In genomic region chr12:52382832-52383580, GRCm38 (mm10) we compare ENCODE assay signal across 9 mouse cellular contexts.
DNase-seq lines count a peak whose midpoint lies in the region; ATAC-seq and TF ChIP-seq lines count a peak whose summit lies in the region.
"Had no signal": no experiment of that assay in that cellular context is flagged by ENCODE, and none has a peak within 500 bp of the region (broad histone marks: within the 10 kb centered on the region; RNA-seq: fewer than 3 reads in every experiment).

No protein-coding gene starts in this region.

- H3K4me3 ChIP-seq in lung, postnatal 0 days (ENCODE audit: low read depth, low read length) = no peak overlapping the region
- H3K4me3 ChIP-seq in embryonic facial prominence, embryonic 13.5 days = no peak overlapping the region
- no peak overlapping the region for H3K4me3 ChIP-seq in stomach, embryonic 14.5 days (ENCODE audit: low read depth, low read length)
- H3K4me3 ChIP-seq: erythroblast, embryonic 14.5 days had no signal

- no peak overlapping the region for H3K27ac ChIP-seq in lung, postnatal 0 days (ENCODE audit: low read length)
- H3K27ac ChIP-seq in embryonic facial prominence, embryonic 13.5 days = peak overlapping the region; percentile 88
- no peak overlapping the region for H3K27ac ChIP-seq in stomach, embryonic 14.5 days (ENCODE audit: low read length)

- H3K4me1 ChIP-seq in lung, postnatal 0 days (ENCODE audit: insufficient read depth, low read depth, low read length) = peaks cover 13% of the 10 kb centered on the region; the same call in 1 of the 2 replicates
- H3K4me1 ChIP-seq in embryonic facial prominence, embryonic 13.5 days = peaks cover 33% of the 10 kb centered on the region
- H3K4me1 ChIP-seq in stomach, embryonic 14.5 days (ENCODE audit: control insufficient read depth, insufficient read depth, low read length) = peaks cover 20% of the 10 kb centered on the region

- no peaks in the 10 kb centered on the region for H3K9me3 ChIP-seq in lung, postnatal 0 days (ENCODE audit: low read length)
- no peaks in the 10 kb centered on the region for H3K9me3 ChIP-seq in embryonic facial prominence, embryonic 13.5 days
- no peaks in the 10 kb centered on the region for H3K9me3 ChIP-seq in stomach, embryonic 14.5 days (ENCODE audit: control insufficient read depth, low read depth, low read length)

- 11% methylated on average over 7 of the region's 7 CpGs for WGBS in lung, postnatal 0 days
- 6% methylated on average over 7 of the region's 7 CpGs for WGBS in embryonic facial prominence, embryonic 13.5 days
- 18% methylated on average over 7 of the region's 7 CpGs for WGBS in large intestine, adult 2 months
- WGBS in stomach, embryonic 14.5 days = 17% methylated on average over 6 of the region's 7 CpGs

- peak; percentile 73 for DNase-seq in lung, postnatal 0 days (ENCODE audit: low spot score)
- DNase-seq in lung, postnatal 14 days = no peak
- peak; percentile 19 for DNase-seq in large intestine, adult 2 months (ENCODE audit: low read depth, low spot score)
- no peak for DNase-seq in right cerebral cortex, postnatal 4 days
- no peak for DNase-seq in c-Kit-positive CD71-positive TER-119-positive erythroid progenitor cells, embryonic 14.5 days (ENCODE audit: low spot score)
- no peak for DNase-seq in ovary, postnatal 36 days (ENCODE audit: low spot score)

- 0 out of 2 replicates have a peak, but pooled peaks have one; percentile 26 for TF ChIP-seq CTCF in lung, postnatal 0 days (IDR thresholded peaks at IDR 0.05)

- no peaks in the 10 kb centered on the region for H3K27me3 ChIP-seq in lung, postnatal 0 days (replicated peaks; ENCODE audit: insufficient read depth, low read length)
- no peaks in the 10 kb centered on the region for H3K27me3 ChIP-seq in embryonic facial prominence, embryonic 13.5 days
- H3K27me3 ChIP-seq in stomach, embryonic 14.5 days (ENCODE audit: control insufficient read depth, insufficient read depth, low read length) = no peaks in the 10 kb centered on the region

- ATAC-seq in lung, postnatal 0 days = peak; percentile 74
- ATAC-seq in embryonic facial prominence, embryonic 13.5 days (ENCODE audit: insufficient number of reproducible peaks, insufficient read depth, low FRiP score, low TSS enrichment, low read depth) = no peak
- ATAC-seq in stomach, embryonic 14.5 days (ENCODE audit: insufficient number of reproducible peaks, insufficient read depth, low FRiP score, low read depth) = peak; percentile 28; the same call in 1 of the 2 replicates

- H3K36me3 ChIP-seq in lung, postnatal 0 days (ENCODE audit: insufficient read depth, low read length) = no peaks in the 10 kb centered on the region
- H3K36me3 ChIP-seq in embryonic facial prominence, embryonic 13.5 days = no peaks in the 10 kb centered on the region
- H3K36me3 ChIP-seq in stomach, embryonic 14.5 days (ENCODE audit: control insufficient read depth, insufficient read depth, low read length) = no peaks in the 10 kb centered on the region

- no peak for TF ChIP-seq EP300 in lung, postnatal 0 days (IDR thresholded peaks at IDR 0.05)

- H3K9ac ChIP-seq in lung, postnatal 0 days (replicated peaks; ENCODE audit: low read depth) = no peak overlapping the region
- H3K9ac ChIP-seq in embryonic facial prominence, embryonic 13.5 days = no peak overlapping the region
- no peak overlapping the region for H3K9ac ChIP-seq in stomach, embryonic 14.5 days (replicated peaks; ENCODE audit: low read depth, low read length)

- no peak overlapping the region for H3K4me2 ChIP-seq in lung, postnatal 0 days (replicated peaks; ENCODE audit: low read depth, low read length)
- H3K4me2 ChIP-seq in embryonic facial prominence, embryonic 13.5 days = peak overlapping the region; percentile 28; the same call in 1 of the 2 replicates
- H3K4me2 ChIP-seq in stomach, embryonic 14.5 days (replicated peaks; ENCODE audit: low read depth, low read length) = peak overlapping the region; percentile 19; the same call in 1 of the 2 replicates

Comparison
In these comparisons a context has a peak if more than half of its experiments do, and no peak if none do; other contexts are left out.
1. DNase-seq: peak in lung, postnatal 0 days (single experiment) and large intestine, adult 2 months (single experiment); none in lung, postnatal 14 days (single experiment), right cerebral cortex, postnatal 4 days (single experiment), c-Kit-positive CD71-positive TER-119-positive erythroid progenitor cells, embryonic 14.5 days (single experiment) and ovary, postnatal 36 days (single experiment).